Mouse (Mus musculus) midbrain, embryonic 12.5 days (tissue): ENCODE data around the gene Slc7a5. TPM values are rescaled to one million over a fixed set of nuclear protein-coding genes. Genes with fewer than 3 reads are reported as not detected.

ENCODE experiments used
- ATAC-seq: fragments of 200-750 bp; cut with Nextera tagmentation; 2 replicates; pipeline ENCODE4 v1.8.0; 2017; ENCODE audit warnings: low read depth, moderate TSS enrichment, moderate library complexity; ENCODE audit not compliant: low FRiP score
- H3K27ac ChIP-seq: fragments of 300-500 bp; sonication (generic); replicated peaks from 2 replicates; pipeline ENCODE4 v1.5.1; 2016; ENCODE audit warnings: mild to moderate bottlenecking
- H3K27me3 ChIP-seq: fragments of 300-500 bp; sonication (generic); 2 replicates; pipeline ENCODE4 v1.6.1; 2016; ENCODE audit warnings: mild to moderate bottlenecking
- H3K36me3 ChIP-seq: fragments of 300-500 bp; sonication (generic); 2 replicates; pipeline ENCODE4 v1.6.1; 2016
- H3K4me1 ChIP-seq: fragments of 300-500 bp; sonication (generic); 2 replicates; pipeline ENCODE4 v1.6.1; 2016
- H3K4me2 ChIP-seq: fragments of 300-500 bp; sonication (generic); replicated peaks from 2 replicates; pipeline ENCODE4 v1.6.1; 2016; ENCODE audit warnings: mild to moderate bottlenecking, moderate library complexity
- H3K4me3 ChIP-seq: fragments of 300-500 bp; sonication (generic); 2 replicates; pipeline ENCODE4 v1.5.1; 2016; ENCODE audit warnings: mild to moderate bottlenecking
- H3K9ac ChIP-seq: fragments of 300-500 bp; sonication (generic); replicated peaks from 2 replicates; pipeline ENCODE4 v1.6.1; 2016; ENCODE audit warnings: mild to moderate bottlenecking, moderate library complexity
- H3K9me3 ChIP-seq: fragments of 300-500 bp; sonication (generic); 2 replicates; pipeline ENCODE4 v1.6.1; 2016; ENCODE audit warnings: mild to moderate bottlenecking
- WGBS: fragments of 180-500 bp; shearing (Covaris S2); methylation state at CpG from one replicate; pipeline ENCODE4 v1.1.7; 2016; 5-methylcytosine and 5-hydroxymethylcytosine counted together
- polyA plus RNA-seq: library from polyadenylated mRNA; unstranded; fragments of >200 nt; fragmentation: Nextera tagmentation; extraction: Ambion mirVana; gene quantifications from 2 replicates; pipeline ENCODE4 v1.2.1, GENCODE M21; 2016

The Slc7a5 gene
- polyA plus RNA-seq, 1 experiment from 2014 or later = 37.6 TPM

GRCm38 (mm10) chr8:121889810-121890785, 17.4 kb downstream of the Slc7a5 start:
- Histone ChIP-seq H3K4me3 (no peak overlapping the region), H3K9me3 (no peaks in the 10 kb centered on the region), H3K9ac (no peak overlapping the region), H3K27me3 (no peaks in the 10 kb centered on the region), H3K27ac (no peak overlapping the region), H3K4me1 (no peaks in the 10 kb centered on the region), H3K4me2 (no peak overlapping the region), H3K36me3 (peaks cover 31% of the 10 kb centered on the region)
- 88% methylated on average over 15 of the region's 15 CpGs for WGBS
- ATAC-seq = no peak

GRCm38 (mm10) chr8:121889317-121889716, 18.2 kb downstream of the Slc7a5 start:
- ATAC-seq = no peak
- 95% methylated on average over 1 of the region's 1 CpGs for WGBS
- Histone ChIP-seq H3K36me3 (peaks cover 35% of the 10 kb centered on the region), H3K27ac (no peak overlapping the region), H3K9ac (no peak overlapping the region), H3K4me3 (no peak overlapping the region), H3K4me2 (no peak overlapping the region), H3K9me3 (no peaks in the 10 kb centered on the region), H3K4me1 (no peaks in the 10 kb centered on the region), H3K27me3 (no peaks in the 10 kb centered on the region)

GRCm38 (mm10) chr8:121887547-121887946, 19.9 kb downstream of the Slc7a5 start:
- Histone ChIP-seq H3K27me3 (no peaks in the 10 kb centered on the region), H3K27ac (no peak overlapping the region), H3K4me2 (no peak overlapping the region), H3K9me3 (no peaks in the 10 kb centered on the region), H3K4me3 (no peak overlapping the region), H3K9ac (no peak overlapping the region), H3K4me1 (no peaks in the 10 kb centered on the region), H3K36me3 (peaks cover 52% of the 10 kb centered on the region)
- no peak for ATAC-seq
- WGBS = 78% methylated on average over 1 of the region's 1 CpGs

- H3K9me3 ChIP-seq = no peaks in the 10 kb centered on the region
- no peaks in the 10 kb centered on the region for H3K27me3 ChIP-seq
- H3K4me1 ChIP-seq = no peaks in the 10 kb centered on the region
- H3K36me3 ChIP-seq = peaks cover 62% of the 10 kb centered on the region
- no peak overlapping the region for H3K4me3 ChIP-seq
- no peak overlapping the region for H3K9ac ChIP-seq
- H3K27ac ChIP-seq = no peak overlapping the region
- no peak for ATAC-seq
- WGBS = 75% methylated on average over 6 of the region's 6 CpGs
- H3K4me2 ChIP-seq = no peak overlapping the region
Measured at GRCm38 (mm10) chr8:121885433-121885832, 22.1 kb downstream of the Slc7a5 start.

GRCm38 (mm10) chr8:121885001-121885400, 22.5 kb downstream of the Slc7a5 start:
- H3K4me3 ChIP-seq = no peak overlapping the region
- no peaks in the 10 kb centered on the region for H3K4me1 ChIP-seq
- no peak overlapping the region for H3K27ac ChIP-seq
- peaks cover 62% of the 10 kb centered on the region for H3K36me3 ChIP-seq
- H3K9ac ChIP-seq = no peak overlapping the region
- no peaks in the 10 kb centered on the region for H3K9me3 ChIP-seq
- ATAC-seq = no peak
- 92% methylated on average over 9 of the region's 9 CpGs for WGBS
- no peak overlapping the region for H3K4me2 ChIP-seq
- no peaks in the 10 kb centered on the region for H3K27me3 ChIP-seq

- Histone ChIP-seq H3K27me3 (no peaks in the 10 kb centered on the region), H3K4me2 (no peak overlapping the region), H3K36me3 (peaks cover 62% of the 10 kb centered on the region), H3K9me3 (no peaks in the 10 kb centered on the region), H3K4me3 (no peak overlapping the region), H3K4me1 (peaks cover 3% of the 10 kb centered on the region; the same call in 1 of the 2 replicates), H3K9ac (no peak overlapping the region), H3K27ac (no peak overlapping the region)
- no peak for ATAC-seq
- 91% methylated on average over 3 of the region's 3 CpGs for WGBS
Measured at GRCm38 (mm10) chr8:121884181-121884580, 23.3 kb downstream of the Slc7a5 start.

GRCm38 (mm10) chr8:121881921-121882320, 25.6 kb downstream of the Slc7a5 start:
- Histone ChIP-seq H3K4me2 (no peak overlapping the region), H3K4me3 (no peak overlapping the region), H3K36me3 (peaks cover 51% of the 10 kb centered on the region), H3K9me3 (no peaks in the 10 kb centered on the region), H3K9ac (no peak overlapping the region), H3K27ac (no peak overlapping the region), H3K27me3 (no peaks in the 10 kb centered on the region), H3K4me1 (peaks cover 3% of the 10 kb centered on the region; the same call in 1 of the 2 replicates)
- no peak for ATAC-seq
- 87% methylated on average over 5 of the region's 5 CpGs for WGBS

- Histone ChIP-seq H3K27me3 (no peaks in the 10 kb centered on the region), H3K4me3 (no peak overlapping the region), H3K9me3 (no peaks in the 10 kb centered on the region), H3K36me3 (peaks cover 40% of the 10 kb centered on the region), H3K9ac (no peak overlapping the region), H3K4me2 (no peak overlapping the region), H3K27ac (no peak overlapping the region), H3K4me1 (peaks cover 3% of the 10 kb centered on the region; the same call in 1 of the 2 replicates)
- ATAC-seq = no peak
- WGBS = 89% methylated on average over 1 of the region's 1 CpGs
Measured at GRCm38 (mm10) chr8:121880818-121881217, 26.7 kb downstream of the Slc7a5 start.

GRCm38 (mm10) chr8:121879712-121880111, 27.8 kb downstream of the Slc7a5 start:
- no peak overlapping the region for H3K27ac ChIP-seq
- H3K9ac ChIP-seq = no peak overlapping the region
- H3K4me3 ChIP-seq = no peak overlapping the region
- 83% methylated on average over 3 of the region's 3 CpGs for WGBS
- H3K4me1 ChIP-seq = peaks cover 3% of the 10 kb centered on the region; the same call in 1 of the 2 replicates
- no peaks in the 10 kb centered on the region for H3K27me3 ChIP-seq
- H3K36me3 ChIP-seq = peaks cover 30% of the 10 kb centered on the region
- H3K4me2 ChIP-seq = no peak overlapping the region
- H3K9me3 ChIP-seq = no peaks in the 10 kb centered on the region
- no peak for ATAC-seq

- Histone ChIP-seq H3K9me3 (no peaks in the 10 kb centered on the region), H3K27me3 (no peaks in the 10 kb centered on the region), H3K4me3 (no peak overlapping the region), H3K4me1 (peaks cover 3% of the 10 kb centered on the region; the same call in 1 of the 2 replicates), H3K4me2 (no peak overlapping the region), H3K36me3 (0 out of 2 replicates have a peak, but pooled peaks cover 14% of the 10 kb centered on the region), H3K27ac (no peak overlapping the region), H3K9ac (no peak overlapping the region)
- 86% methylated on average over 7 of the region's 7 CpGs for WGBS
- no peak for ATAC-seq
Measured at GRCm38 (mm10) chr8:121877828-121878480, 29.5 kb downstream of the Slc7a5 start.

GRCm38 (mm10) chr8:121877212-121877611, 30.3 kb downstream of the Slc7a5 start:
- Histone ChIP-seq H3K4me2 (no peak overlapping the region), H3K9ac (no peak overlapping the region), H3K4me1 (peaks cover 8% of the 10 kb centered on the region), H3K27ac (no peak overlapping the region), H3K9me3 (no peaks in the 10 kb centered on the region), H3K27me3 (0 out of 2 replicates have a peak, but pooled peaks cover 1% of the 10 kb centered on the region), H3K4me3 (no peak overlapping the region), H3K36me3 (0 out of 2 replicates have a peak, but pooled peaks cover 7% of the 10 kb centered on the region)
- ATAC-seq = no peak
- WGBS = 82% methylated on average over 5 of the region's 5 CpGs

GRCm38 (mm10) chr8:121875517-121875916, 32.0 kb downstream of the Slc7a5 start:
- H3K27ac ChIP-seq = no peak overlapping the region
- no peak for ATAC-seq
- no peak overlapping the region for H3K9ac ChIP-seq
- H3K4me1 ChIP-seq = peaks cover 13% of the 10 kb centered on the region
- no peak overlapping the region for H3K4me2 ChIP-seq
- H3K9me3 ChIP-seq = no peaks in the 10 kb centered on the region
- no peaks in the 10 kb centered on the region for H3K36me3 ChIP-seq
- H3K27me3 ChIP-seq = peaks cover 14% of the 10 kb centered on the region; the same call in 1 of the 2 replicates
- 92% methylated on average over 9 of the region's 9 CpGs for WGBS
- no peak overlapping the region for H3K4me3 ChIP-seq
